Mouse (Mus musculus) lung, embryonic 16.5 days (tissue): ENCODE results near the gene Gpatch1. TPM values are rescaled to one million over a fixed set of nuclear protein-coding genes. Genes with fewer than 3 reads are reported as not detected.
"Not testable (repeated sequence)": the region's sequence is repeated elsewhere in the genome, so short reads cannot be mapped to it uniquely, and the experiment has no call there.

ENCODE experiments used
- ATAC-seq: fragments of 200-750 bp; cut with Nextera tagmentation; 2 replicates; pipeline ENCODE4 v1.8.0; 2017; ENCODE audit warnings: low read depth, mild to moderate bottlenecking, moderate library complexity
- H3K27ac ChIP-seq: fragments of 300-500 bp; sonication (generic); 2 replicates; pipeline ENCODE4 v1.5.1; 2014; ENCODE audit warnings: mild to moderate bottlenecking, control low read depth, low read length
- H3K27me3 ChIP-seq: fragments of 300-500 bp; sonication (generic); 2 replicates; pipeline ENCODE4 v1.6.1; 2014; ENCODE audit warnings: low read depth, low read length, mixed read lengths; ENCODE audit not compliant: control insufficient read depth, insufficient read depth
- H3K36me3 ChIP-seq: fragments of 300-500 bp; sonication (generic); 2 replicates; pipeline ENCODE4 v1.6.1; 2014; ENCODE audit warnings: low read length; ENCODE audit not compliant: control insufficient read depth, insufficient read depth
- H3K4me1 ChIP-seq: fragments of 300-500 bp; sonication (generic); replicated peaks from 2 replicates; pipeline ENCODE4 v1.6.1; 2014; ENCODE audit warnings: low read length, mixed read lengths; ENCODE audit not compliant: control insufficient read depth, insufficient read depth
- H3K4me2 ChIP-seq: fragments of 300-500 bp; sonication (generic); 2 replicates; pipeline ENCODE4 v1.6.1; 2014; ENCODE audit warnings: low read depth, low read length, control low read depth
- H3K4me3 ChIP-seq: fragments of 300-500 bp; sonication (generic); 2 replicates; pipeline ENCODE4 v1.5.1; 2014; ENCODE audit warnings: mild to moderate bottlenecking, low read length, control low read depth
- H3K9ac ChIP-seq: fragments of 300-500 bp; sonication (generic); 2 replicates; pipeline ENCODE4 v1.6.1; 2014; ENCODE audit warnings: low read length, control low read depth
- H3K9me3 ChIP-seq: fragments of 300-500 bp; sonication (generic); 2 replicates; pipeline ENCODE4 v1.6.1; 2016; ENCODE audit warnings: low read length; ENCODE audit not compliant: control insufficient read depth
- WGBS: fragments of 180-500 bp; shearing (Covaris S2); extraction: QIAGEN DNeasy Blood & Tissue Kit; methylation state at CpG from one replicate; pipeline ENCODE4 v1.1.7; 2014; 5-methylcytosine and 5-hydroxymethylcytosine counted together
- polyA plus RNA-seq: library from polyadenylated mRNA; unstranded; fragments of >200 nt; fragmentation: Nextera tagmentation; extraction: Ambion mirVana; gene quantifications from 2 replicates; pipeline ENCODE4 v1.2.1, GENCODE M21; 2015

Gpatch1 gene
- polyA plus RNA-seq, 1 experiment from 2014 or later: 15.5 TPM

- 5% methylated on average over 7 of the region's 7 CpGs for WGBS
- H3K4me1 ChIP-seq: peaks cover 5% of the 10 kb centered on the region
- no peak overlapping the region for H3K9ac ChIP-seq
- H3K4me2 ChIP-seq: no peak overlapping the region
- H3K36me3 ChIP-seq: no peaks in the 10 kb centered on the region
- ATAC-seq: no peak
- H3K9me3 ChIP-seq: no peaks in the 10 kb centered on the region
- H3K4me3 ChIP-seq: no peak overlapping the region
- no peaks in the 10 kb centered on the region for H3K27me3 ChIP-seq
- no peak overlapping the region for H3K27ac ChIP-seq
These were observed 53.5 kb downstream of the Gpatch1 start for GRCm38 (mm10) chr7:35264746-35265145.

- H3K4me2 ChIP-seq: no peak overlapping the region
- ATAC-seq: no peak
- no peak overlapping the region for H3K9ac ChIP-seq
- H3K4me1 ChIP-seq: no peaks in the 10 kb centered on the region; the same call in 1 of the 2 replicates
- peaks cover 3% of the 10 kb centered on the region; the same call in 1 of the 2 replicates for H3K9me3 ChIP-seq
- H3K27me3 ChIP-seq: no peaks in the 10 kb centered on the region
- 77% methylated on average over 15 of the region's 15 CpGs for WGBS
- no peaks in the 10 kb centered on the region for H3K36me3 ChIP-seq
- no peak overlapping the region for H3K4me3 ChIP-seq
- H3K27ac ChIP-seq: no peak overlapping the region
These were observed 54.4 kb downstream of the Gpatch1 start for GRCm38 (mm10) chr7:35263595-35264489.

- 89% methylated on average over 8 of the region's 8 CpGs for WGBS
- Histone ChIP-seq H3K4me2 (no peak overlapping the region), H3K27me3 (no peaks in the 10 kb centered on the region), H3K27ac (no peak overlapping the region), H3K4me3 (no peak overlapping the region), H3K36me3 (no peaks in the 10 kb centered on the region), H3K4me1 (no peaks in the 10 kb centered on the region), H3K9ac (no peak overlapping the region), H3K9me3 (peaks cover 3% of the 10 kb centered on the region; the same call in 1 of the 2 replicates)
- ATAC-seq: no peak
These were observed 58.9 kb downstream of the Gpatch1 start for GRCm38 (mm10) chr7:35259384-35259783.

- ATAC-seq: peak; percentile 88
- Histone ChIP-seq H3K4me3 (no peak overlapping the region), H3K4me2 (no peak overlapping the region), H3K4me1 (no peaks in the 10 kb centered on the region), H3K9ac (no peak overlapping the region), H3K9me3 (peaks cover 3% of the 10 kb centered on the region; the same call in 1 of the 2 replicates), H3K36me3 (no peaks in the 10 kb centered on the region), H3K27ac (peak overlapping the region; percentile 28; the same call in 1 of the 2 replicates), H3K27me3 (no peaks in the 10 kb centered on the region)
- 29% methylated on average over 7 of the region's 7 CpGs for WGBS
These were observed 59.9 kb downstream of the Gpatch1 start for GRCm38 (mm10) chr7:35258294-35258693.

DNA sequence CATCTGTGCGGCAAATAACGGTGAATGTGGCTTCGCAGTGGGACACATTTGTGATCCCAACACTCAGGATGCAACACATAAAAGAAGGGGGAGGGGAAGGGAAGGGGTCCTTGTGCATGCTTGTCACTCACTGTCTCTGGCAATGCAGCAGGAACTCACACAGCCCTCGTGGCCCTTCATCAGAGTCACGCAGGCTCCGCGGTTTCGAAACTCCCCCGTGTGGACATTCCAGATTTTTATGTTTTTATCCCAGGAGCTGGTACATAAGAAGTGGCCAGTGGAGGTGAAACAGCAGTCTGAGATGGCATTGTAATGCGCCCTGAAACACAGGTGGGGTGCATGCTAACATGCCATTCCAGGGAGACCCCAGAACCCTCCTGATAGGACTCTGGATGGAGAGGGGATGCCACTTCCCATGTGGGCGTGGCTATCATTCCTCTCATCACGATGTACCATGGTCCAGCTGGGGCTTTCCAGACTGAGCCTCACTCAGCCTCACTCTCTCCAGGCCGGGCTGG lies 66.1 kb downstream of the Gpatch1 start:
- Histone ChIP-seq H3K4me1 (no peaks in the 10 kb centered on the region; the same call in 1 of the 2 replicates), H3K9ac (no peak overlapping the region), H3K4me2 (peak overlapping the region; percentile 43), H3K9me3 (no peaks in the 10 kb centered on the region), H3K36me3 (no peaks in the 10 kb centered on the region), H3K27me3 (no peaks in the 10 kb centered on the region), H3K4me3 (peak overlapping the region; percentile 21; the same call in 1 of the 2 replicates), H3K27ac (no peak overlapping the region)
- WGBS: 8% methylated on average over 13 of the region's 13 CpGs
- ATAC-seq: peak; percentile 75

DNA sequence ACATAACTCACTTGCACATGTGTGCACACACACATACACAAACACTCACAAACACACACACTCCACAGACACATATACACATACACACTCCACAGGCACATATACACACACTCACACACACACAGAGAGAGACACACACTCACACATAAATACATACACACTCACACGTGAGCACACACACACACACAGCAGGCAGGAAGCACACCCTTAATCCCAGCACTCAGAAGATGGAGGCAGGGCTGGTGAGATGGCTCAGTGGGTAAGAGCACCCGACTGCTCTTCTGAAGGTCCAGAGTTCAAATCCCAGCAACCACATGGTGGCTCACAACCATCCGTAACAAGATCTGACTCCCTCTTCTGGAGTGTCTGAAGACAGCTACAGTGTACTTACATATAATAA lies 80.3 kb downstream of the Gpatch1 start:
- not testable (repeated sequence) for H3K9me3 ChIP-seq, H3K27me3 ChIP-seq, H3K9ac ChIP-seq, H3K36me3 ChIP-seq, ATAC-seq, H3K4me3 ChIP-seq, H3K27ac ChIP-seq, H3K4me2 ChIP-seq
- peaks cover 13% of the 10 kb centered on the region for H3K4me1 ChIP-seq
- WGBS: 49% methylated on average over 2 of the region's 3 CpGs

DNA sequence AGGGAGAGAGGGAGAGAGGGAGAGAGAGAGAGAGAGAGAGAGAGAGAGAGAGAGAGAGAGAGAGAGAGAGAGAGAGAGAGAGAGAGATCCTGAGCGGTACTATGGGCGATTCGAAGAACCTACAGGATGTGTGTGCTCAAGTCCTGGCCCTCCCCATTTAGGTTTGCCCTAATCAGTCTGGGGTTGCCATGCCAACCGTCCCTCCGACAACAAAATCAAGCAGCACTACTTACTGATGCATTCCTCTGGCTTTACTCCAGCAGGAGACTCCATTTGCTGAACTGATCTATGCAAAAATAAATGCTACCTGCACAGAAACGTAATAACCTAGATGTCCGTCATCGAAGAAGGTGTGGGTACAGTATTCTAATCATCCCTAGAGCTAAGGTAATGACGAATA lies 82.9 kb downstream of the Gpatch1 start:
- peaks cover 4% of the 10 kb centered on the region for H3K9me3 ChIP-seq
- H3K27me3 ChIP-seq: no peaks in the 10 kb centered on the region
- H3K27ac ChIP-seq: peak overlapping the region; percentile 67
- H3K36me3 ChIP-seq: no peaks in the 10 kb centered on the region
- 15% methylated on average over 9 of the region's 9 CpGs for WGBS
- peak overlapping the region; percentile 54 for H3K9ac ChIP-seq
- H3K4me3 ChIP-seq: peak overlapping the region; percentile 75
- ATAC-seq: peak; percentile 48; the same call in 1 of the 2 replicates
- H3K4me2 ChIP-seq: peak overlapping the region; percentile 67
- peaks cover 13% of the 10 kb centered on the region for H3K4me1 ChIP-seq

DNA sequence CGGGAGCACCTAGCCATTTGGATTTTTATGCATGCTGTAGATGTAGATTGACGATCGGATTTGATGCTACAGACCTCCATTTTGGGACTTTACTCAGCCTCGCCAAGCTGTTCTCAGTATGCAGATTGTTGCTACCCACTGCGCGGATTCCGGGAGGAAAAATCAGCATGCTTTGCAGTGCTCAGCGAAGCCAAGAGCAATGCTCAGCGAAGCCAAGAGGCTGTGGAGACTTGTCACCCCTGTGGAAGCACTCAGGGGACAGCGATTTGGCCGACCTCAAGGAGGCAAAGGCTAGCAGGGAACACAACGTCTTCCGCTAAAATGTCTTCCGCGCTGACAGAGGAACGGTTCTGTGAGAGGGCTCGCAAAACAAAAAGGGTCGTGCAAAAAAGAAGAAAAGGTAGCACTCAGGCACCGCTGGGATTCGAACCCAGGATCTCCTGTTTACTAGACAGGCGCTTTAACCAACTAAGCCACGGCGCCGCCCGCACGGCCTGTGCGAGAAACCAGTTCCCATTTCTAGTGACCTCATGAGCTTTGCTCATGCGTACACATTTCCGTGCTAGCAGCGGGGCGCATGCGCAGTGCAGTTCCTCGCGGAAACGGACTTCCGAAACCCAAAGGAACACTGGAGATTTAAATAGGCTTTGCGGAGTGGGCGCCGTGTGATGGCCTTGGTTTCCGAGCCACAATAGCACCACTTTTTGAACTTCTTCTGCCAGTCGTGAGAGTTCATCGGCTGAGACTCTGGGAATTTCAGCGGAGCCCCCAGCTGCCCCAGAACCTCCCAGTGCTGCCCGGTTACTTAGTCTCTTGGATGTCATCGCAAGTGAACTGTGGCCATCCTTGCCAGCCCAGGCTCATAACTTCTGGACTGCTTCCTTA lies 83.6 kb downstream of the Gpatch1 start:
- Histone ChIP-seq H3K9me3 (peaks cover 4% of the 10 kb centered on the region), H3K9ac (peak overlapping the region; percentile 76)
- WGBS: under 1% methylated on average over 45 of the region's 45 CpGs

More for the DNA sequence above, 83.6 kb downstream of the Gpatch1 start:
- no peaks in the 10 kb centered on the region for H3K27me3 ChIP-seq
- peak overlapping the region; percentile 75 for H3K4me3 ChIP-seq
- peaks cover 13% of the 10 kb centered on the region for H3K4me1 ChIP-seq
- H3K36me3 ChIP-seq: no peaks in the 10 kb centered on the region
- ATAC-seq: peak; percentile 97
- H3K27ac ChIP-seq: peak overlapping the region; percentile 98
- H3K4me2 ChIP-seq: peak overlapping the region; percentile 69
